Mouse (Mus musculus) ES-E14 (cell line): ENCODE data around the gene Slamf9. TPM values are rescaled to one million over a fixed set of nuclear protein-coding genes. Genes with fewer than 3 reads are reported as not detected.

Experiments
- DNase-seq: peaks from one replicate; pipeline ENCODE4 v3.0.0-alpha.2; 2013; ENCODE audit warnings: low read depth, low spot score
- H3K27ac ChIP-seq: 2 replicates; pipeline ENCODE4 v1.5.1; 2012; ENCODE audit warnings: low read depth, mild to moderate bottlenecking, low read length, moderate library complexity, mixed read lengths; ENCODE audit not compliant: poor library complexity, insufficient read depth, severe bottlenecking
- H3K36me3 ChIP-seq: 2 replicates; pipeline ENCODE4 v1.6.1; 2012; ENCODE audit warnings: mild to moderate bottlenecking, low read length, moderate library complexity, mixed read lengths; ENCODE audit not compliant: control insufficient read depth, poor library complexity, insufficient read depth, severe bottlenecking
- H3K4me1 ChIP-seq, 2 experiments: fragments of 150-350 bp in 1 of 2; sonication (generic) in 1 of 2; 2 replicates each; pipeline ENCODE4 v1.6.1; 2012; ENCODE audit warnings: low read length in 2 of 2, mild to moderate bottlenecking in 1 of 2, mixed read lengths in 1 of 2; ENCODE audit not compliant: control insufficient read depth in 2 of 2, insufficient read depth in 2 of 2, poor library complexity in 1 of 2
- H3K4me3 ChIP-seq, 2 experiments: fragments of 150-350 bp in 1 of 2; sonication (generic) in 1 of 2; 2 replicates each; pipeline ENCODE4 v1.5.1; 2012; ENCODE audit warnings: low read length in 2 of 2, low read depth in 1 of 2, mild to moderate bottlenecking in 1 of 2, mixed read lengths in 1 of 2; ENCODE audit not compliant: insufficient read depth in 1 of 2, poor library complexity in 1 of 2, severe bottlenecking in 1 of 2
- H3K9ac ChIP-seq: 2 replicates; pipeline ENCODE4 v1.6.1; 2012; ENCODE audit warnings: low read depth, mild to moderate bottlenecking, low read length, mixed read lengths; ENCODE audit not compliant: poor library complexity, insufficient read depth, severe bottlenecking
- H3K9me3 ChIP-seq: fragments of 150-350 bp; sonication (generic); 2 replicates; pipeline ENCODE4 v1.6.1; 2012; ENCODE audit warnings: low read depth, mild to moderate bottlenecking, low read length; ENCODE audit not compliant: control insufficient read depth, insufficient read depth
- CHD2 ChIP-seq: IDR thresholded peaks from 2 replicates; pipeline ENCODE4 v1.6.1; 2014; ENCODE audit warnings: mild to moderate bottlenecking, low read depth, low read length, inconsistent platforms
- HCFC1 ChIP-seq: IDR thresholded peaks from 2 replicates; pipeline ENCODE4 v1.6.1; 2012; ENCODE audit warnings: low read length, inconsistent platforms, borderline replicate concordance; ENCODE audit not compliant: insufficient read depth
- MAFK ChIP-seq: IDR thresholded peaks from 2 replicates; pipeline ENCODE4 v1.6.1; 2014; ENCODE audit warnings: mild to moderate bottlenecking, low read depth, low read length, inconsistent platforms; ENCODE audit not compliant: insufficient read depth
- ZC3H11A ChIP-seq: IDR thresholded peaks from 2 replicates; pipeline ENCODE4 v1.6.1; 2012; ENCODE audit warnings: low read depth, mild to moderate bottlenecking, inconsistent platforms, low read length, borderline replicate concordance
- ZNF384 ChIP-seq: IDR thresholded peaks from 2 replicates; pipeline ENCODE4 v1.6.1; 2012; ENCODE audit warnings: low read depth, low read length, inconsistent platforms
- in situ Hi-C, 2 experiments: fragments of 600-800 bp; cut with MboI; formaldehyde crosslinking; loops; one replicate each; pipeline ENCODE4 v1.15.1; 2025; ENCODE audit warnings: low sequenced_read_pairs in 2 of 2, inconsistent platforms in 1 of 2; ENCODE audit not compliant: unreplicated experiment in 2 of 2
- total RNA-seq: library from RNA; depleted of rRNA; stranded (reverse); fragments of 300-350 nt; gene quantifications from 2 replicates; pipeline ENCODE4 v1.2.3, GENCODE M21; 2012

Gene Slamf9
- total RNA-seq, 1 experiment = 2.7 TPM

DNA sequence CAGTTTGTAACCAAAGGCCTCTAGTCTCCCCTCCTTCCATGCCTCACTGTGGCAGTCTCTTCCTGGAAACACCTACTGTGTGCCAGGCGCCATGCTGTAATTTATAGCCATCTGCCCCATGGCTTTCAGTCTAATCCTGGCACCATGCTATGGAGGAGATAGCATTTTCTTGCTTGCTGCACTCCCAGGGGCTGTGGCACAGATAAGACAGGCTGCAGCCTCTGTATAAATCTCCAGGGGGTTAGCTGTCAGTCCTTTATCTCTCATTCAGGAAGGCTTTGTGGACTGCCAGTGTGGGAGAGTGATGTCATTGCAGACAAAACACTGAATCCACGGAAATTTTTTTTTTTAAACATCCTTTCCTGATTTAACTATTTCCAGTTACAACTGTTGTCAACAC lies 33.0 kb downstream of the Slamf9 start:
- H3K4me1 ChIP-seq = peaks cover 10 to 23% of the 10 kb centered on the region in 2 experiments; a peak in 3 of 4 replicates
- in situ Hi-C loops = no loop called here

GRCm38 (mm10) chr1:172509235-172509634 lies 34.1 kb downstream of the Slamf9 start:
- Histone ChIP-seq H3K9ac (no peak overlapping the region), H3K4me3 (no peak overlapping the region), H3K9me3 (no peaks in the 10 kb centered on the region), H3K4me1 (peaks cover 6 to 23% of the 10 kb centered on the region in 2 experiments; a peak in 3 of 4 replicates), H3K36me3 (peaks cover 20% of the 10 kb centered on the region), H3K27ac (no peak overlapping the region)
- in situ Hi-C loops = no loop called here
- TF ChIP-seq MAFK (no peak), HCFC1 (no peak), ZNF384 (no peak), CHD2 (no peak), ZC3H11A (no peak)
- DNase-seq = no peak

More for the DNA sequence above, 33.0 kb downstream of the Slamf9 start:
- DNase-seq = no peak
- peaks cover 20% of the 10 kb centered on the region for H3K36me3 ChIP-seq
- H3K9me3 ChIP-seq = no peaks in the 10 kb centered on the region
- no peak for TF ChIP-seq ZNF384
- no peak for TF ChIP-seq MAFK
- no peak for TF ChIP-seq HCFC1
- TF ChIP-seq CHD2 = no peak
- no peak for TF ChIP-seq ZC3H11A
- no peak overlapping the region for H3K27ac ChIP-seq
- H3K4me3 ChIP-seq = no peak overlapping the region
- H3K9ac ChIP-seq = no peak overlapping the region

GRCm38 (mm10) chr1:172509983-172510382 lies 34.8 kb downstream of the Slamf9 start:
- H3K27ac ChIP-seq = no peak overlapping the region
- no peak for DNase-seq
- H3K36me3 ChIP-seq = peaks cover 18% of the 10 kb centered on the region
- H3K4me3 ChIP-seq = peak overlapping the region in 1 of 2 experiments; percentile 26; a peak in 1 of 4 replicates
- peaks cover 2 to 21% of the 10 kb centered on the region in 2 experiments; a peak in 2 of 4 replicates for H3K4me1 ChIP-seq
- no peak for TF ChIP-seq ZNF384
- no peak for TF ChIP-seq HCFC1
- TF ChIP-seq CHD2 = no peak
- TF ChIP-seq ZC3H11A = no peak
- in situ Hi-C loops = no loop called here
- no peaks in the 10 kb centered on the region for H3K9me3 ChIP-seq
- H3K9ac ChIP-seq = no peak overlapping the region

DNA sequence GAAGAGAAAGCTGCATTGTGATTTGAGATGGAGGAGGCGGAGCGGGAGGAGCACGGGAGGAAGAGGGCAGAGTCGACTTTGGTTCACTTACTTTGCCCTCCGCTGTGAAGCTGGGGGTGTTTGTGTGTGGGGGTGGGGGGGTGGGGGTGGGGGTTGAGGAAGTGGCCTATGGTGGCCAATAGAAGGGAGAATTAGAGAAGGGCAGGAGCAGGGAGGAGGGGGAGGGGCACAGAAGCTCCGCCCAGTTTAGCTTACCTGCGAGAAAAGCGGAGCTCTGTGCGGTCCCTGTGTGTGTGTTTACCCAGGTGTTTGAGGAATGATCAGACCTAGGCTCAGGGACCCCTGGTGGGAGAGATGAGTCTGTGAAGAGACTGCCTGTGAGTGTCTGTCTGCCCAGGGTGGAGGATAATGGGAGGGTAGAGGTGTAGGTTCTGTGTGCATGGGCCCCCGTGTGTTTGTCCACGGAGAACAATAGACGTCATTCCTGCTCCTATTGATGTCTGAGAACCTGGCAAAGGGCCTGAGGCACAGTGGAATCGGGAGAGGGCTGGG lies 35.3 kb downstream of the Slamf9 start:
- Histone ChIP-seq H3K4me1 (peaks cover 2 to 24% of the 10 kb centered on the region in 2 experiments; a peak in 2 of 4 replicates), H3K9ac (no peak overlapping the region)

More for the DNA sequence above, 35.3 kb downstream of the Slamf9 start:
- H3K4me3 ChIP-seq = peak overlapping the region in 1 of 2 experiments; percentile 26; a peak in 1 of 4 replicates
- TF ChIP-seq CHD2 (no peak), HCFC1 (no peak), ZC3H11A (no peak), MAFK (no peak), ZNF384 (no peak)
- H3K27ac ChIP-seq = no peak overlapping the region
- in situ Hi-C loops = no loop called here
- DNase-seq = no peak
- peaks cover 13% of the 10 kb centered on the region for H3K36me3 ChIP-seq
- no peaks in the 10 kb centered on the region for H3K9me3 ChIP-seq
